Mouse (Mus musculus): Measurements from ENCODE around the gene Igll1. TPM values are rescaled to one million over a fixed set of nuclear protein-coding genes. Genes with fewer than 3 reads are reported as not detected.
A peak's percentile ranks its signal among the peaks of the same experiment; 100 is the strongest.

Gene Igll1
- polyA plus RNA-seq, 1 experiment from 2014 or later: 18.9 TPM

GRCm38 (mm10) chr16:16897056-16897584 lies 33.3 kb upstream of the Igll1 start:
- DNase-seq: no peak
- 23% methylated on average over 10 of the region's 10 CpGs for WGBS (ENCODE audit: insufficient replicate concordance)
- H3K4me2 ChIP-seq (ENCODE audit: low read depth, low read length): peak overlapping the region; percentile 95

GRCm38 (mm10) chr16:16896382-16897055 lies 32.7 kb upstream of the Igll1 start, which contains the start of gene Ppm1f:
Gene Ppm1f, plus strand, starts transcription at chr16:16896469.
- DNase-seq (peak; percentile 96), ATAC-seq (peak; percentile 95)
- Histone ChIP-seq H3K4me1 (ENCODE audit: insufficient read depth) (peaks cover 31% of the 10 kb centered on the region), H3K36me3 (replicated peaks; ENCODE audit: insufficient read depth, low read length) (peaks cover 25% of the 10 kb centered on the region), H3K4me3 (ENCODE audit: low read depth, low read length) (peak within 1 kb of the TSS; percentile 63), H3K9me3 (ENCODE audit: low read length) (no peaks in the 10 kb centered on the region), H3K27ac (ENCODE audit: low read depth) (peak within 1 kb of the TSS; percentile 68), H3K4me2 (ENCODE audit: low read depth, low read length) (peak within 1 kb of the TSS; percentile 95), H3K27me3 (ENCODE audit: insufficient read depth, low read length) (no peaks in the 10 kb centered on the region), H3K9ac (replicated peaks) (peak within 1 kb of the TSS; percentile 72)
- TF ChIP-seq CTCF (IDR thresholded peaks at IDR 0.05; ENCODE audit: low read depth) (peak; percentile 99), EP300 (IDR thresholded peaks at IDR 0.05; ENCODE audit: low read depth) (no peak)
- under 1% methylated on average over 29 of the region's 29 CpGs for WGBS (ENCODE audit: insufficient replicate concordance)

More at GRCm38 (mm10) chr16:16897056-16897584, 33.3 kb upstream of the Igll1 start:
- Histone ChIP-seq H3K9me3 (ENCODE audit: low read length) (no peaks in the 10 kb centered on the region), H3K27me3 (ENCODE audit: insufficient read depth, low read length) (no peaks in the 10 kb centered on the region), H3K4me1 (ENCODE audit: insufficient read depth) (peaks cover 31% of the 10 kb centered on the region), H3K4me3 (ENCODE audit: low read depth, low read length) (peak overlapping the region; percentile 63), H3K36me3 (replicated peaks; ENCODE audit: insufficient read depth, low read length) (peaks cover 19% of the 10 kb centered on the region), H3K9ac (replicated peaks) (peak overlapping the region; percentile 72), H3K27ac (ENCODE audit: low read depth) (peak overlapping the region; percentile 68)
- TF ChIP-seq CTCF (IDR thresholded peaks at IDR 0.05; ENCODE audit: low read depth) (no peak), EP300 (IDR thresholded peaks at IDR 0.05; ENCODE audit: low read depth) (no peak)
- ATAC-seq: no peak

GRCm38 (mm10) chr16:16896015-16896381 lies 32.2 kb upstream of the Igll1 start:
- WGBS (ENCODE audit: insufficient replicate concordance): 8% methylated on average over 4 of the region's 4 CpGs
- peaks cover 30% of the 10 kb centered on the region for H3K36me3 ChIP-seq (replicated peaks; ENCODE audit: insufficient read depth, low read length)
- H3K4me2 ChIP-seq (ENCODE audit: low read depth, low read length): peak overlapping the region; percentile 95
- DNase-seq (no peak), ATAC-seq (no peak)
- H3K4me1 ChIP-seq (ENCODE audit: insufficient read depth): peaks cover 31% of the 10 kb centered on the region
- TF ChIP-seq EP300 (IDR thresholded peaks at IDR 0.05; ENCODE audit: low read depth) (no peak), CTCF (IDR thresholded peaks at IDR 0.05; ENCODE audit: low read depth) (no peak)
- H3K9ac ChIP-seq (replicated peaks): no peak overlapping the region
- H3K4me3 ChIP-seq (ENCODE audit: low read depth, low read length): no peak overlapping the region
- H3K27ac ChIP-seq (ENCODE audit: low read depth): peak overlapping the region; percentile 68; the same call in 1 of the 2 replicates
- no peaks in the 10 kb centered on the region for H3K9me3 ChIP-seq (ENCODE audit: low read length)
- no peaks in the 10 kb centered on the region for H3K27me3 ChIP-seq (ENCODE audit: insufficient read depth, low read length)

- 83% methylated on average over 7 of the region's 7 CpGs for WGBS (ENCODE audit: insufficient replicate concordance)
- DNase-seq: no peak
- Histone ChIP-seq H3K4me2 (ENCODE audit: low read depth, low read length) (no peak overlapping the region), H3K9me3 (ENCODE audit: low read length) (no peaks in the 10 kb centered on the region), H3K4me3 (ENCODE audit: low read depth, low read length) (no peak overlapping the region), H3K36me3 (replicated peaks; ENCODE audit: insufficient read depth, low read length) (peaks cover 65% of the 10 kb centered on the region), H3K4me1 (ENCODE audit: insufficient read depth) (peaks cover 19% of the 10 kb centered on the region), H3K27me3 (ENCODE audit: insufficient read depth, low read length) (no peaks in the 10 kb centered on the region), H3K27ac (ENCODE audit: low read depth) (no peak overlapping the region), H3K9ac (replicated peaks) (no peak overlapping the region)
- ATAC-seq: no peak
- TF ChIP-seq CTCF (IDR thresholded peaks at IDR 0.05; ENCODE audit: low read depth): no peak
- TF ChIP-seq EP300 (IDR thresholded peaks at IDR 0.05; ENCODE audit: low read depth): no peak
These were observed 28.6 kb upstream of the Igll1 start for GRCm38 (mm10) chr16:16892366-16892765.

- Histone ChIP-seq H3K27ac (ENCODE audit: low read depth) (no peak overlapping the region), H3K36me3 (replicated peaks; ENCODE audit: insufficient read depth, low read length) (peaks cover 94% of the 10 kb centered on the region), H3K27me3 (ENCODE audit: insufficient read depth, low read length) (no peaks in the 10 kb centered on the region), H3K4me1 (ENCODE audit: insufficient read depth) (no peaks in the 10 kb centered on the region), H3K4me3 (ENCODE audit: low read depth, low read length) (no peak overlapping the region), H3K4me2 (ENCODE audit: low read depth, low read length) (no peak overlapping the region), H3K9me3 (ENCODE audit: low read length) (no peaks in the 10 kb centered on the region), H3K9ac (replicated peaks) (no peak overlapping the region)
- 90% methylated on average over 1 of the region's 1 CpGs for WGBS (ENCODE audit: insufficient replicate concordance)
- TF ChIP-seq CTCF (IDR thresholded peaks at IDR 0.05; ENCODE audit: low read depth): no peak
- no peak for TF ChIP-seq EP300 (IDR thresholded peaks at IDR 0.05; ENCODE audit: low read depth)
- ATAC-seq: 0 out of 2 replicates have a peak, but pooled peaks have one; percentile 40
- no peak for DNase-seq
These were observed 24.6 kb upstream of the Igll1 start for GRCm38 (mm10) chr16:16888341-16888740.

GRCm38 (mm10) chr16:16879025-16879424 lies 15.2 kb upstream of the Igll1 start:
- peaks cover 70% of the 10 kb centered on the region for H3K36me3 ChIP-seq (replicated peaks; ENCODE audit: insufficient read depth, low read length)
- DNase-seq: no peak
- H3K4me3 ChIP-seq (ENCODE audit: low read depth, low read length): no peak overlapping the region
- no peaks in the 10 kb centered on the region for H3K9me3 ChIP-seq (ENCODE audit: low read length)
- H3K27me3 ChIP-seq (ENCODE audit: insufficient read depth, low read length): no peaks in the 10 kb centered on the region
- 79% methylated on average over 5 of the region's 5 CpGs for WGBS (ENCODE audit: insufficient replicate concordance)
- no peak overlapping the region for H3K27ac ChIP-seq (ENCODE audit: low read depth)
- TF ChIP-seq CTCF (IDR thresholded peaks at IDR 0.05; ENCODE audit: low read depth): no peak
- no peak for TF ChIP-seq EP300 (IDR thresholded peaks at IDR 0.05; ENCODE audit: low read depth)
- H3K4me1 ChIP-seq (ENCODE audit: insufficient read depth): no peaks in the 10 kb centered on the region
- no peak overlapping the region for H3K9ac ChIP-seq (replicated peaks)
- ATAC-seq: no peak
- H3K4me2 ChIP-seq (ENCODE audit: low read depth, low read length): no peak overlapping the region

Measured in liver, postnatal 0 days (tissue).